Mouse (Mus musculus) CH12F3 (cell line): ENCODE results near the gene Atp1a1.

ENCODE experiments used
- in situ Hi-C: fragments of 300-500 bp; cut with MboI; formaldehyde crosslinking; loops from 2 replicates; pipeline ENCODE4 v1.14.3; 2020; ENCODE audit warnings: low sequenced_read_pairs

Gene Atp1a1

GRCm38 (mm10) chr3:101594982-101595381 lies 9.5 kb downstream of the Atp1a1 start:
- in situ Hi-C loops: no loop called here

GRCm38 (mm10) chr3:101593266-101593651 lies 11.2 kb downstream of the Atp1a1 start:
- in situ Hi-C loops: no loop called here

GRCm38 (mm10) chr3:101592281-101593265 lies 11.9 kb downstream of the Atp1a1 start:
- in situ Hi-C loops: no loop called here

- in situ Hi-C loops: no loop called here
Measured at GRCm38 (mm10) chr3:101590380-101590779, 14.1 kb downstream of the Atp1a1 start.

GRCm38 (mm10) chr3:101588299-101588698 lies 16.2 kb downstream of the Atp1a1 start:
- in situ Hi-C loops: no loop called here

GRCm38 (mm10) chr3:101586794-101587193 lies 17.7 kb downstream of the Atp1a1 start:
- in situ Hi-C loops: no loop called here

GRCm38 (mm10) chr3:101578072-101578471 lies 26.4 kb downstream of the Atp1a1 start:
- in situ Hi-C loops: no loop called here

GRCm38 (mm10) chr3:101577361-101577760 lies 27.1 kb downstream of the Atp1a1 start:
- in situ Hi-C loops: no loop called here

- in situ Hi-C loops: no loop called here
Measured at GRCm38 (mm10) chr3:101575527-101576085, 28.9 kb downstream of the Atp1a1 start.

GRCm38 (mm10) chr3:101574463-101575193 lies 29.9 kb downstream of the Atp1a1 start:
- in situ Hi-C loops: no loop called here

GRCm38 (mm10) chr3:101572991-101573390 lies 31.5 kb downstream of the Atp1a1 start:
- in situ Hi-C loops: no loop called here

- in situ Hi-C loops: no loop called here
Measured at GRCm38 (mm10) chr3:101572174-101572626, 32.3 kb downstream of the Atp1a1 start.

GRCm38 (mm10) chr3:101571515-101572130 lies 32.9 kb downstream of the Atp1a1 start:
- in situ Hi-C loops: no loop called here

- in situ Hi-C loops: no loop called here
Measured at GRCm38 (mm10) chr3:101570747-101571514, 33.6 kb downstream of the Atp1a1 start.

- in situ Hi-C loops: no loop called here
Measured at GRCm38 (mm10) chr3:101570246-101570645, 34.2 kb downstream of the Atp1a1 start.

GRCm38 (mm10) chr3:101568627-101569026 lies 35.9 kb downstream of the Atp1a1 start:
- in situ Hi-C loops: no loop called here

- in situ Hi-C loops: no loop called here
Measured at GRCm38 (mm10) chr3:101564011-101564410, 40.5 kb downstream of the Atp1a1 start.

GRCm38 (mm10) chr3:101562510-101563209 lies 41.8 kb downstream of the Atp1a1 start:
- in situ Hi-C loops: no loop called here

GRCm38 (mm10) chr3:101561948-101562347 lies 42.5 kb downstream of the Atp1a1 start:
- in situ Hi-C loops: no loop called here
